Mouse (Mus musculus) spleen, adult 18-20 months (tissue): ENCODE measurements around the gene Mtfr1l.

ENCODE experiments used
- DNase-seq, 2 experiments: peaks; one replicate each; pipeline ENCODE4 v3.0.0; 2022; ENCODE audit warnings: mixed read lengths in 2 of 2

Mtfr1l gene

GRCm38 (mm10) chr4:134534932-134535786 is at the start of gene Mtfr1l:
Gene Mtfr1l, minus strand, starts transcription at chr4:134535387.
- DNase-seq = peak; percentile 96 to 97

- DNase-seq = peak; percentile 31 to 68
Measured at GRCm38 (mm10) chr4:134583513-134583912, 48.3 kb upstream of the Mtfr1l start.

GRCm38 (mm10) chr4:134581365-134581764 is 46.2 kb upstream of the Mtfr1l start:
- no peak for DNase-seq

- no peak for DNase-seq
Measured at GRCm38 (mm10) chr4:134580351-134581148, 45.4 kb upstream of the Mtfr1l start.

GRCm38 (mm10) chr4:134579620-134580019 is 44.4 kb upstream of the Mtfr1l start:
- no peak for DNase-seq

GRCm38 (mm10) chr4:134579212-134579611 is 44.0 kb upstream of the Mtfr1l start:
- no peak for DNase-seq

GRCm38 (mm10) chr4:134578407-134578806 is 43.2 kb upstream of the Mtfr1l start:
- no peak for DNase-seq

- no peak for DNase-seq
Measured at GRCm38 (mm10) chr4:134577281-134577680, 42.1 kb upstream of the Mtfr1l start.

- DNase-seq = no peak
Measured at GRCm38 (mm10) chr4:134575486-134575885, 40.3 kb upstream of the Mtfr1l start.

GRCm38 (mm10) chr4:134572449-134573300 is 37.5 kb upstream of the Mtfr1l start:
- no peak for DNase-seq

- no peak for DNase-seq
Measured at GRCm38 (mm10) chr4:134570704-134571451, 35.7 kb upstream of the Mtfr1l start.

GRCm38 (mm10) chr4:134569831-134570230 is 34.6 kb upstream of the Mtfr1l start:
- DNase-seq = no peak

GRCm38 (mm10) chr4:134569205-134569604 is 34.0 kb upstream of the Mtfr1l start:
- DNase-seq = no peak

- DNase-seq = no peak
Measured at GRCm38 (mm10) chr4:134567377-134568226, 32.4 kb upstream of the Mtfr1l start.

- DNase-seq = no peak
Measured at GRCm38 (mm10) chr4:134564093-134564492, 28.9 kb upstream of the Mtfr1l start.

- no peak for DNase-seq
Measured at GRCm38 (mm10) chr4:134563624-134564023, 28.4 kb upstream of the Mtfr1l start.

GRCm38 (mm10) chr4:134562014-134562413 is 26.8 kb upstream of the Mtfr1l start:
- DNase-seq = no peak

GRCm38 (mm10) chr4:134560699-134561098 is 25.5 kb upstream of the Mtfr1l start:
- no peak for DNase-seq

- no peak for DNase-seq
Measured at GRCm38 (mm10) chr4:134559154-134559553, 24.0 kb upstream of the Mtfr1l start.

GRCm38 (mm10) chr4:134558570-134559113 is 23.5 kb upstream of the Mtfr1l start:
- DNase-seq = no peak
